Mouse (Mus musculus) embryonic facial prominence, embryonic 14.5 days (tissue): ENCODE measurements at regions not wholly inside any gene's neighbourhood (a gene's known extent, or its start where the extent isn't known, plus 50 kb on each side); places are given as distances from the start of the nearest gene placed in this dataset.

Experiments used
- ATAC-seq: fragments of 200-750 bp; cut with Nextera tagmentation; 2 replicates; pipeline ENCODE4 v1.8.0; 2017; ENCODE audit warnings: low read depth, moderate number of reproducible peaks, moderate TSS enrichment
- DNase-seq: peaks from one replicate; pipeline ENCODE4 v3.0.0-alpha.2; 2015; ENCODE audit warnings: low spot score
- H3K27ac ChIP-seq: fragments of 300-500 bp; sonication (generic); replicated peaks from 2 replicates; pipeline ENCODE4 v1.5.1; 2014; ENCODE audit warnings: low read depth, mild to moderate bottlenecking, low read length, moderate library complexity
- H3K27me3 ChIP-seq: fragments of 300-500 bp; sonication (generic); replicated peaks from 2 replicates; pipeline ENCODE4 v1.6.1; 2014; ENCODE audit warnings: low read length; ENCODE audit not compliant: control insufficient read depth, insufficient read depth
- H3K36me3 ChIP-seq: fragments of 300-500 bp; sonication (generic); 2 replicates; pipeline ENCODE4 v1.6.1; 2014; ENCODE audit warnings: low read length, mixed read lengths; ENCODE audit not compliant: control insufficient read depth, insufficient read depth
- H3K4me1 ChIP-seq: fragments of 300-500 bp; sonication (generic); 2 replicates; pipeline ENCODE4 v1.6.1; 2014; ENCODE audit warnings: antibody characterized with exemption, low read length; ENCODE audit not compliant: control insufficient read depth, insufficient read depth
- H3K4me2 ChIP-seq: fragments of 300-500 bp; sonication (generic); 2 replicates; pipeline ENCODE4 v1.6.1; 2014; ENCODE audit warnings: low read depth, mild to moderate bottlenecking, low read length, moderate library complexity, mixed read lengths
- H3K4me3 ChIP-seq: fragments of 300-500 bp; sonication (generic); 2 replicates; pipeline ENCODE4 v1.5.1; 2014; ENCODE audit warnings: low read depth, mild to moderate bottlenecking, low read length
- H3K9ac ChIP-seq: fragments of 300-500 bp; sonication (generic); 2 replicates; pipeline ENCODE4 v1.6.1; 2014; ENCODE audit warnings: low read depth, mild to moderate bottlenecking, low read length, moderate library complexity, mixed read lengths
- H3K9me3 ChIP-seq: fragments of 300-500 bp; sonication (generic); 2 replicates; pipeline ENCODE4 v1.6.1; 2016; ENCODE audit warnings: low read length; ENCODE audit not compliant: control insufficient read depth
- WGBS: fragments of 180-500 bp; shearing (Covaris S2); extraction: QIAGEN DNeasy Blood & Tissue Kit; methylation state at CpG from one replicate; pipeline ENCODE4 v1.1.7; 2014; 5-methylcytosine and 5-hydroxymethylcytosine counted together

DNA sequence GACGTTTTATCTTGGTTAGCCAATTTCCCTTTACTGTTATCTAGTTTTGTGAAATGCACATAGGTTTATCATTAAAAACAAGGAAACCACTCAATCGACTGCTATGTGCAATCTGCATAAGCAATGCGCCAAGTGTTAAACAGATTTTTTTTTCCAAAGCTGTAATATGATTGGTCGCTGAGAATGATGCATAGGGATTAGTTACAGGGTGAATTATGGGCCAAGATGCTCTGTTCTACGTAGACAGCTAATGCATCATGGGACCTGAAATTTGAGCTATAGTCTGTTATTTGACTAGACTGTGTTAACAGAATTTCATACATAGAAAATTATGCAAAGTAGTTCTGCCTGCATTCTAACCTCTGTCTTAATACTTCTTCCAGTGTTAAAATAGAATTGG is 284.0 kb downstream of the Basp1 start:
- DNase-seq (no peak), ATAC-seq (no peak)
- WGBS = 73% methylated on average over 5 of the region's 5 CpGs
- no peaks in the 10 kb centered on the region for H3K36me3 ChIP-seq
- H3K27me3 ChIP-seq = no peaks in the 10 kb centered on the region
- H3K27ac ChIP-seq = no peak overlapping the region
- no peak overlapping the region for H3K4me2 ChIP-seq
- H3K4me3 ChIP-seq = no peak overlapping the region
- no peak overlapping the region for H3K9ac ChIP-seq
- no peaks in the 10 kb centered on the region for H3K9me3 ChIP-seq
- H3K4me1 ChIP-seq = no peaks in the 10 kb centered on the region

DNA sequence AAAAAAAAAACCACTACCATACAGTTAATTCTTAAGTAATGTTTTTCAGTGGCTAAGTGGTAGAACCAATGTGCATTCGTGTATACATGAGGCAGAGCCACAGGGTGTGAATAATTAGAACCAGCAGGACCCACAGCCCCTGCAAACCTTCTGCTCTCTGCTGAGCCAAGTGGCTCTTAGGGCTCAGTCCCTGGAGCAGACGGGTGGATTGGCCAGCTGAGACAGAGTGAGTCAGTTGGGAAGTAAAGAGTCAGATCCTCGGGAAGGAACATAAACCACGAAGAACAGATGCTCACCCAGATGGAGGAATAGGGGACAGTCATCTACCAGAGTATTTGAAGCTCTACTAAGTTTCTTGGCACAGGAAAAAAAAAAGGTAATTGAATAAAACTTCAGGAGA is 293.1 kb downstream of the Basp1 start:
- Histone ChIP-seq H3K4me2 (no peak overlapping the region), H3K4me3 (no peak overlapping the region), H3K4me1 (no peaks in the 10 kb centered on the region), H3K9ac (no peak overlapping the region), H3K27ac (no peak overlapping the region), H3K9me3 (no peaks in the 10 kb centered on the region), H3K27me3 (no peaks in the 10 kb centered on the region), H3K36me3 (no peaks in the 10 kb centered on the region)
- 0 out of 2 replicates have a peak, but pooled peaks have one; percentile 55 for ATAC-seq
- WGBS = 36% methylated on average over 4 of the region's 4 CpGs
- peak; percentile 11 for DNase-seq

DNA sequence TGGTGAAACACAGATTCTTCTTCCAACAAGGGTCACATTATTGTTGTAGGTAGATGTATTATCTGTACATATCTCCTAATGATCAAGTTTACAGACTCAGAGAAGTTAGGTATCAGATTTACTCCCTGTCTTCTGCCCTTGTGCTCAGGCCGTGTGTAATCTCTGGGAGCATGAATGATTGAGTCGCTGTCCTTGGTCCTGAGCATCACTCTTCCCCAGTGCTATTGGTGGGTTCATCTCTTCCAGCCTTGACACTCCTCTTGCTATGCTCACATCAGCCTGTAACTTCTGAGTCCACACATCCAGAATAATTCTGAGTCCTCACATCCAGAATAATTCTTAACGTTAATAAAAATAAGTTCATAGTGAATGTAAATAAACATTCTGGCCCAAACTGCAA is 295.6 kb downstream of the Basp1 start:
- no peaks in the 10 kb centered on the region for H3K36me3 ChIP-seq
- 39% methylated on average over 3 of the region's 3 CpGs for WGBS
- H3K4me1 ChIP-seq = no peaks in the 10 kb centered on the region
- H3K9me3 ChIP-seq = no peaks in the 10 kb centered on the region
- DNase-seq = peak; percentile 83
- no peak overlapping the region for H3K4me3 ChIP-seq
- H3K4me2 ChIP-seq = no peak overlapping the region
- ATAC-seq = no peak
- H3K9ac ChIP-seq = no peak overlapping the region
- H3K27me3 ChIP-seq = no peaks in the 10 kb centered on the region
- no peak overlapping the region for H3K27ac ChIP-seq

DNA sequence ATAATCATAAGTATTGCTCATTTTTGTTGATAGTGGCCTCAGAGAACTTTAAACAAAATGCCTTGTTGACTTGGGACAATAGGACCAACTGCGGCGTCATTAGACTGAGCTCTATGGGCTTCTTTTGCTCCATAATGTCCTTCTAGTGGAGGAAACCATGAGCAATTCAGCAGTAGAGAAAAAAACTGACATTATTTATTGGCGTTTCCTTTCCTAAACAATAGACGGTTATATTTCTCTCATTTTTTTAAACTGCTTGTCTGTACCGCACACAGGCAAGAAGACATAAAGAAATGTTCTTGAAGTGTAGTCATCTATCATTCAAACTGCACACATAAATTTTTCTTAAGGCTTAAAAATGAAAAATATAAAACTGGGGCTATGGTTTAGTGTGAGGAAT is 310.8 kb downstream of the Basp1 start:
- no peak overlapping the region for H3K9ac ChIP-seq
- H3K4me1 ChIP-seq = no peaks in the 10 kb centered on the region
- no peak overlapping the region for H3K27ac ChIP-seq
- DNase-seq = no peak
- no peak overlapping the region for H3K4me3 ChIP-seq
- 83% methylated on average over 5 of the region's 5 CpGs for WGBS
- no peaks in the 10 kb centered on the region for H3K9me3 ChIP-seq
- no peaks in the 10 kb centered on the region for H3K36me3 ChIP-seq
- H3K4me2 ChIP-seq = no peak overlapping the region
- no peaks in the 10 kb centered on the region for H3K27me3 ChIP-seq
- no peak for ATAC-seq

DNA sequence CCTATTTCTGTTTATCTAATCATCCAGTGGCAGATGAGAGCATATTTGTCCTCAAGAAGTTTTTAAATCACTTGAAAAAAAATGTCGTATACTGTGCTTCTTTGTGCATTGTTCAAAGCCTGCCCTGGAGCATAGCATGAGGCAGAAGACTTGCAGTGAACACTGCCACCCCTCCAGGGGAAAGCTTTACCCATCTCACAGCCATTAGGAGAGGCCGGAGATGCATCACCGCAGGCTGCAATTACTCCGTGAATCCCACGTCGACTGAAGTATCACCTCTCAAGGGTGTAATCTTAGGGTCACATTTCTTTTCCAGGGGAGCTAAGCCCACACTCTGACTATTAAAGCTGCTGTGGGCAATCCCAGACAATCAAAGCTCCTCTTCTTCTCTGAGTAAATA is 319.8 kb downstream of the Basp1 start:
- peak; percentile 86 for ATAC-seq
- Histone ChIP-seq H3K9ac (no peak overlapping the region), H3K27ac (no peak overlapping the region), H3K4me2 (no peak overlapping the region), H3K9me3 (no peaks in the 10 kb centered on the region), H3K4me1 (no peaks in the 10 kb centered on the region), H3K27me3 (no peaks in the 10 kb centered on the region), H3K36me3 (no peaks in the 10 kb centered on the region), H3K4me3 (no peak overlapping the region)
- WGBS = 13% methylated on average over 6 of the region's 6 CpGs
- peak; percentile 45 for DNase-seq

DNA sequence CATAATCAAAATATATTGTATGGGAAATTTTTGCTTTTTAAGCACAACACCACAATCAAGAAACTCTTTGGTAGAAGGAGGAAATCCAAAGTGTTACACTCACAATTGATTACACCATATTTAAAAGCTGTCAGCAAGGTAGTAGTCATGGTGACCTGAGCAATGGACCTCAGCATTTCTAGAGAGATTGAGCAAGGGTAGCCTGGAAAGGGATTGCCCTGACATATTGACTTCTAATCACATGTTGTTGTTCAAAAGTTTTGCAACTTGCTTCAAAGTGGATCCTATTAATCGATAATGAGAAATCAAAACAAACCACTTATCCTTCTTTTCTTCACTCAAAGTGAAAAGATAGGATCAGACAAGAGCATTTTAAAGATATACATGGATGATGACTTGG is 343.9 kb downstream of the Basp1 start:
- ATAC-seq (no peak), DNase-seq (no peak)
- Histone ChIP-seq H3K9ac (no peak overlapping the region), H3K27me3 (no peaks in the 10 kb centered on the region), H3K9me3 (no peaks in the 10 kb centered on the region), H3K4me3 (no peak overlapping the region), H3K4me2 (no peak overlapping the region), H3K4me1 (no peaks in the 10 kb centered on the region), H3K27ac (no peak overlapping the region), H3K36me3 (no peaks in the 10 kb centered on the region)
- WGBS = 92% methylated on average over 1 of the region's 1 CpGs

DNA sequence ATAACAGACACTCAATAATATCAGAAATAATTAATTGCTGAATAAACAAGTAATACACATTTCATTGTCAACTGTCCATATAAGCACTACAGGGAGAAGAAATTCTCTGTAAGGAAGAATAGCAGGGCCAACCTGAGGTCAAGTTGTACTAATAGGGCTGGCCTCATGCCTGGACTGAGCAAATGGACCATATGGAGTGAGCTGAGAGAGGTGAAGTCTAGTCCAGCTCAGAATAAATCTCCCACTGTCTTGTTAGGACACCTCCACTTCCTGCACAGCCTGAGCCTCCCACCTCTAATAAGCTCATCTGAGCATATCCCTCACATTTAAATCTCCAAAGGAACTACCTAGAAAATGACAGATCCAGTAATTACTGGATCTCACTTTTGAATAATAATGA is 354.2 kb downstream of the Basp1 start:
- DNase-seq (no peak), ATAC-seq (no peak)
- Histone ChIP-seq H3K9me3 (no peaks in the 10 kb centered on the region), H3K4me2 (no peak overlapping the region), H3K4me3 (no peak overlapping the region), H3K9ac (no peak overlapping the region), H3K27me3 (no peaks in the 10 kb centered on the region), H3K27ac (no peak overlapping the region), H3K4me1 (no peaks in the 10 kb centered on the region), H3K36me3 (no peaks in the 10 kb centered on the region)

DNA sequence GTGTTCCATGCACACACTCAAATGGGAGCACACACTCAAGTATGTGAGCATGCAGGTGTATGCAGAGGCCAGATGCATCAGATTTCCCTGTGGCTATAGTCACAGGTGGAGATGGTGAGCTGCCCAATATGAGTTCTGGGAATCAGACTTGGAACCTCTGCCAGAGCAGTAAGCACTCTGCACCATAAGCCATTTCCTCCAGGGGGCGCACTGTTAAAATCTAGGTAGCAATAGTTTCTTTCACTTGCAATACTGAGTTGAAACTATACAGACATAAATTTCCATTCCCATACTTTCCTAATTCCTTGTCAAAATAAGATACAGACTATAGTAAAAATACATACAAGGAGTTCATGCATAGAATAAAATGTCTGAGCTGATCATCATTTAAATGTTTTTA is 365.7 kb downstream of the Basp1 start:
- no peak overlapping the region for H3K4me2 ChIP-seq
- 17% methylated on average over 1 of the region's 1 CpGs for WGBS
- H3K36me3 ChIP-seq = no peaks in the 10 kb centered on the region
- no peak overlapping the region for H3K27ac ChIP-seq
- no peak overlapping the region for H3K4me3 ChIP-seq
- no peaks in the 10 kb centered on the region for H3K9me3 ChIP-seq
- DNase-seq (peak; percentile 53), ATAC-seq (no peak)
- H3K27me3 ChIP-seq = no peaks in the 10 kb centered on the region
- no peaks in the 10 kb centered on the region for H3K4me1 ChIP-seq
- H3K9ac ChIP-seq = no peak overlapping the region

DNA sequence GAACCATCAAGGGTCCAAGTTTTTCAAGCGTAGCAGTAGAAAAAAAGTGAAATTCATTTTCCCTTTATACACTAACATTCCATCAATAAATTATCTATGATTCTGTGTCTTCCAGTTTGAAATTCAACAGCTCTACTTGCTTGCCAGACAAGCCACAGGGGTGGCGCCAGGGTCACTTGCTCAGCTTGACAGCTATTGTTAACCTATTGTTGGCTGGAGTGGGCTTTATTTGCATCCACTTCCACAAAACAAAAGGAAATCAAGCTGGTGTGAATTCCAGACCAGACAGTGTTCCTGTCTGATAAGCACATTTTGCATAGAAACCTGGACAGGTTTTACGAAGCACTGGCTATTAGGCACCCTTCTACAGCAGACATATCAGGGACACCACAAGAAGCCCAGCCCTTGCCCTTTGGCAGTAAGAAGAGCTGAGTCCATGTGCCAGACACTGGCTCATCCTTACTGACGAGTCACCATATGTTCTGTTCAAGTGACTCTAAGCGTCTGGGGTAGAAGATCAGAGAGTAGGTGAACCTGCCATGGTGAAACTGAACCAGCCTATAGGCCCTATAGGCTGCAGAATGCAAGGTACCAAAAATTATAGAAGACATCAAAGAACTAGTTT is 366.9 kb downstream of the Basp1 start:
- no peaks in the 10 kb centered on the region for H3K4me1 ChIP-seq
- no peaks in the 10 kb centered on the region for H3K36me3 ChIP-seq
- H3K4me3 ChIP-seq = no peak overlapping the region
- DNase-seq (no peak), ATAC-seq (no peak)
- no peak overlapping the region for H3K4me2 ChIP-seq
- no peak overlapping the region for H3K9ac ChIP-seq
- H3K27ac ChIP-seq = no peak overlapping the region
- WGBS = 70% methylated on average over 5 of the region's 5 CpGs
- no peaks in the 10 kb centered on the region for H3K9me3 ChIP-seq
- no peaks in the 10 kb centered on the region for H3K27me3 ChIP-seq
